Mouse (Mus musculus) v-Abl transformed pro-B cells (cell line): ENCODE measurements around the gene Siah2.

ENCODE experiments used
- in situ Hi-C, 2 experiments: fragments of 400-800 bp; cut with MboI; formaldehyde crosslinking; loops; one replicate each; pipeline ENCODE4 v1.15.1; 2025; ENCODE audit not compliant: unreplicated experiment in 2 of 2

The Siah2 gene

DNA sequence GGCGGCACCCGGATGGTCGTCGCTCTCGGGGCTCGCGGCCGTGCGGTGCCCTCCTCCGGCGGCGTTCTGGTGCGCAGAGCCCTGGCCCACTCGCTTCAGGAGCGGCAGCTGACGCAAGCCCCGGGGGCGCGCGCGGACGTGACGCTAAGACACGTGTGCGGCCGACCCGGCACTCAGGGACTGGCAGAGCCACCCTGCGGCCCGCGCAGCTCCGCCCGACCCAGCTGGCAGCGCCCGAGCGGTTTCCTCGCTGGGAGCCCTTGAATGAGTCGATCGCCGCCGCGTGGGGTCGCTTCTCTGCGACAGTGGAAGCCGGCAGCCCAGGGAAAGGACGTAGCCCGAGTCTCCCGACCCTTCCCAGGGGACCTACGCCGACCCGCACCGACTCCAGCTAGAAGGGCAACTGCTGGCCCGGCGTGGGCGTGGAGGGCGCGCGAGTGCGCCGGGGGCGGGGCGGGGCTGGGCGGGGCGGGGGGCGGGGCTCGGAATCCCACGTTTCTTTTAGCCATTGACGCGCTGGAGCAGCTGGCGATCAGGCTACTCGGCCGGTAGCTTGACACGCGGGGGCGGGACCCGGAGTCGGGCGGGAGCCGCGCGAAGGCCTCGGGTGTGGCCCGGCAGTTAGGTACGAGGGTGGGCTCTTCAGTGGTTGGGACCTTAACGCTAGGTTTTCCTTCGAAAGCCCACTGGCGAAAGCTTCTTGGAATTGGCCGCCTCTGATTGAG is at the start of gene Siah2:
Gene Siah2 (minus strand): TSS at position 404 of the 725 bp plus-strand sequence.
- in situ Hi-C loops = loop anchor here (10.0 to 25.0 kb wide), 3 partner anchors 277 to 1820 kb away; partner anchors contain the start of genes Commd2 (in 1 of the 2) and Tsc22d2 (in 1 of the 2)

- in situ Hi-C loops = no loop called here
These were observed 47.3 kb upstream of the Siah2 start for GRCm38 (mm10) chr3:58739536-58739935.

DNA sequence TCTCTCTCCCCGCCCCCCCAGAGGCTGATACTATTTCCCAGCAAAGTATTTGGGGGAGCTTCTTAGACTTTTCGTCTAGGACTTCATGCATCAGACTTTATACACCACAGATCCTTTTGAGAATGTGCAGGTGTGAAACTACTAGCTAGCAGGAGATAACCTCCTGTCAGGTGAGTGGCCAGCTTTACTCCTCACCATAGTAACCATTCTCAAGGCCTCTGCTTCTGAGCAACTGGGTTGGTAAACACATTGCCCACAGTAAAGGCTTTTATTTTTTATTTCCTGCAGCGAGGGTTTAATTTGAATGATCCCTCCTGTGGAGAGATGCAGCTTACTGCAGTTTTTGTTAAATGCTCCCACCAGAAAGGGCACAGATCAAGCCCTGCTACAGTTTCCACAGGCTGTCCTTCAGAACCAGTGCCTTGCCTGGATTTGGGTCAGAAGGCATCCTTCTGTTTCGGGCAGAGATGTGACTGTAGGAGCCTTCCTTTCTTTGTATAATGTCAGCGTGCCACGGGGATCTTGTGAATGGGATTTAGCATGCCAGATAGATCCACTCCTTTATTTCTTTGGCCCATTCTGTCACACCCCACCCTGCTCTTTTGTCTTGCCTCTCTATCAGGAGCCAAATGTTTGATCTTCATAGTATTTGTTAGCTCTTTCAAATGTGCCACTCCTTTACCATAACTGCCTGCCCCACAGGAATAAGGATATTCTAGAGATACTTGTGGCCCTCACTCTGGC is 46.3 kb upstream of the Siah2 start:
- in situ Hi-C loops = no loop called here

GRCm38 (mm10) chr3:58731520-58731919 is 39.3 kb upstream of the Siah2 start:
- in situ Hi-C loops = no loop called here

DNA sequence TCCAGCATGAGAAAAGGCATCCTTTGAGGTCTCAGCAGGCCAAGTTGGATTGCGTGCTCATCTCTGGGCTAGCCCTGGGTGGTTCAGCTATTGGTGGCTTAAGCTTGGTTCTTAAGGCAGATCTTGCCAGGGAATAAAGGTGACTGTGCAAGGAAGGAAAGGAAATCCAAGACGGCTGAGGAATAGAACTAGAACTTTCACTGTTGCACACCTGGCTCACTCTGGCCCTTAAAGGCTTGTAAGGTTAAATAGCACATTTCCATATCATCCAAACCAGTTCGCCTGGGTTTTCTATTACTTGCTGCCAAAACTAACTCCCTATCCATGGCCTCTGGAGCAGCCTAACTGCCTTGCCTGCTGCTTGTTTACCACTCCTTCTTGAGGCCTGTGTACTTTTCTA is 38.4 kb upstream of the Siah2 start:
- in situ Hi-C loops = no loop called here

DNA sequence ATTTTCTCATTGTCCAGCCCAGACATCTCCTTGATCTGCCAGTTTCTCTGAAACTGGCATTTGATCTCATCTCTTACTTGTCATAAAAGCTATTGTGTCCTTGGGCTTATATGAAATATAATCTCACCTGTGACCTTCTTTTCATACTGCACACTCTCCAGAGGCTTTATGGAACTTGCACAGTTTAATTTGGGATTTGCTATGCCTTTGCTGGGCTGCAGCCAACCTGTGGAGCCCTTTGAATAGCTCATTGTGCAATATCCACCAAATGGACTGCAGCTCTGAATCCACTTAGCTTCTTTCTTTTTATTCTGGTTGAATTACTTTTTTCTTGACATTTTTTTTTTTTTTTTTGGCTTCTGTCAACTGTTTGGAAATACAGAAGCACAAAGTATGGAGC is 37.3 kb upstream of the Siah2 start:
- in situ Hi-C loops = no loop called here

DNA sequence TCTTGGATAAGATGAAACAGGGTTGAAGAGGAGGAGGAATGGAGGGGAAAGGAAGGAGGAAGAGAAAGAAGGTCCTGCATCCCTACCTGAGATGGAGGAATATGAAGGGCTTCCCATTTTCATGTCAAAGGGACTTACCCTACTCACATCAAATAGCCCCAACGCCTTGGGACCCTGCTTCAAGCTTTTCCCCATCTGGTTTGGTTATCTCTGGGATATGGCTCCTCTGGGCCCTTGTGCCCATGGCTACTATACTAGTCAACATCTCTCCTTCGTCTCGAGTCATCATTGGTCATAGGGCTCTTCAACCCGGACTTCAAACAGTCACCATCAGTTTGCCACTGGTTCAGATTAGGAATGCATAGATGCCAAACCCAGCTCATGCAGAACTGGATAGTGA is 35.4 kb upstream of the Siah2 start:
- in situ Hi-C loops = no loop called here

DNA sequence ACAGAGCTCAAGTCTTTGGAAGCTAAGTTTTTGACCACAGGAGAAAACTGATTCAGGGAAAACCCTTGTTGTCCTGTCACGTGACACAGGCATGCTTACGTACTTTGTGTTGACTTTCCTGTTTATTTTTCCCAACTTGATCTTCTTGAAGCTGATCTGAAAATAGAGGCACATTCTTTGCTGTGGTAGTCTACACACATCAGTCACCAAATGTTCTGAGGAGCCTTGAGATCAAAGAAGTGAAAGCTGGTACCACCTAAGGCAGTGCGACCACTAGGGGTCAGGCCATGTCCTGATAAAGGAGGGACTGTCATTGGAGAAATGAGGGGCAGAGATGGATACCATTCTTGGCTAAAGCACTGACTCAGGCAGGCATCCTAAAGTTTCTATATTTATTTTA is 34.8 kb upstream of the Siah2 start:
- in situ Hi-C loops = no loop called here

DNA sequence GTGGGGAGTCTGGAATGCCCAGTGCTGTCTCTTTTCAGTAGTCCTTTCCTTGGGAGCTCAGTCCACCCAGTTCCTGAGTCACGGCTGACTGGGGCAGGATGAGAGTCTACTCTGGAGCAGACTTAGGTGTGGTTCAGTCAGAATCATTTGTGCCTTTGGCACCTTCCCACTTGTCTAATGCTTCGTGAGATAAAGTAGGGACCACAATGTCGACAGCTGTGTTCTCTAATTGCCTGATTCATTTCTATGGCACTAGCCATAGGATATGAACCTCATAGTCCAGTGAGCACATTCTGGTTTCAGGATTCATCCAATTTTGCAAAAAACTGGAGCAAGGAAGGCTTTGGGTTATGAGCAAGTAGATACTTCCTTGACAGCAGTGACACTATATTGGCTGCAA is 34.2 kb upstream of the Siah2 start:
- in situ Hi-C loops = no loop called here

DNA sequence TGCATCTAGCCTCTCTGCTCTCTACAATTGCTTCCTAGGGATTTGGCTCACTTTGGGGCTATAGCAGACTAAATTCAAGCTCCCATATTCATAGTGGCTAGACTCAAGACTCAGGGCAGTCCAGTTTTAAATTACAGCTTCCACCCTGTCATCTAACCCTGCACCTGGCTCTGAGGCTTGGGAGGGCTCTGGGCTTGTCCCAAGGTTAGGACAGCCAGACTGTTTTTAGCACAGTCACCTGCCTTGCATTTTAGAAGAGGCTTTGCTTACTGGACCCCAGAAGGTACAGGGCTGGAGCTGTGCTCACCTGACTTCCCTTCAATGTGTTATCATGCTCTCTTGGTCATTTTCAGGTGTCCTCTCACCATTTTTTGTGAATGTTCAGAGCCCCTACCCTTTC is 32.6 kb upstream of the Siah2 start:
- in situ Hi-C loops = no loop called here

GRCm38 (mm10) chr3:58723656-58724055 is 31.5 kb upstream of the Siah2 start:
- in situ Hi-C loops = no loop called here

DNA sequence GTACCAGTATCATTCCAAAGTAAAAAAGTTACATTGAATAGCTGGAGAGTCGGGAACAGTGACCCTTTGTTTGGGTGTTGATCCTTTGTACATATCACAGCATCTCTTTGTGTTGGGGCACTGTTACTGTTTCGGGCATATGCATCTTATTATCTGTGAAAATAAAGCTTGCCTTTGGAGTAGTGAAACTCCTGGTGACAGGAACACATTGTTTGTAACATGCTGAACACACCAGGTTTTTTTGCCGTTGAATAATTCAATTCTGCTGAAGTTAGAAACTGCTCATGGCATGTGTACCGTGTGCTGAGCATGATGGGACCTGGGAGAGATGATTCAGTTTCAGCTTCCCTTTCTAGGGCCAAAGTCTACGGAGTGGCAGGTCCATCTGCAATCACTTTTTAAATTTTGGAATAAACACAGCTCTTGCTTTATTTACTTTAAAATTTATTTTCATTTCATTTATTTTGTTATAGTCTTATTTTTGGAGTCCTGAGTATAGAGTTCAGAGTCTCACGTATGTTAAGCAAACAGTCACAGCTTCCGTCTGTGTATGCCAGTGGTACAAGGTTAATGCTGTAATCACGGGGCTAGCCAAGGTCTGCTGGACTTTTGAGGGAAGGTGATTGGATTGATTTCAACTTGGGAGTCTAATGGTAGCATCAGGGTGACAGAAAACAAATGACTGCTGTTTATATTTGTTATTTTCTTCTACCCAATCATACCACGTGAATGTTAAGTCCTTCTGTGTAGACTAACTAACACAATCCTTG is 27.4 kb upstream of the Siah2 start:
- in situ Hi-C loops = no loop called here

DNA sequence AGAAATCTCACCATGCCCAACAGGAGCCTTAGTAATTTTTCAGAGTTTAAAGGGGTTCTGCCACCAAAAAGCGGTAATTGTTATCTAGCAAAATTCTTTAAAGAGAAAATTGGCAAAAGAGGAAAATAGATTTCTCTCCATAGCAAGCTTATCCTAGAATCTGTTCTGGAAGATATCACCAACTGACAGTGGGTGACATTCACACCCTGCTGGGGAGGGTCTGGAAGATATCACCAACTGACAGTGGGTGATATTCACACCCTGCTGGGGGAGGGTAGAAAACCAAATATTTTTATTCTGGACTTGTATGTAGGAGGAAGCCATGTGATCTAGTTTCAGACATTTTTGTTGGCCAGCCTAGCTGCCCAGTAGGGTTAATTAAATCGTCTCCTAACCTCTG is 24.5 kb upstream of the Siah2 start:
- in situ Hi-C loops = no loop called here

GRCm38 (mm10) chr3:58714767-58715166 is 22.6 kb upstream of the Siah2 start:
- in situ Hi-C loops = loop anchor here in 1 of 2 experiments (5.0 kb wide), 1 partner anchor 63 kb away; no protein-coding TSS in a partner anchor

DNA sequence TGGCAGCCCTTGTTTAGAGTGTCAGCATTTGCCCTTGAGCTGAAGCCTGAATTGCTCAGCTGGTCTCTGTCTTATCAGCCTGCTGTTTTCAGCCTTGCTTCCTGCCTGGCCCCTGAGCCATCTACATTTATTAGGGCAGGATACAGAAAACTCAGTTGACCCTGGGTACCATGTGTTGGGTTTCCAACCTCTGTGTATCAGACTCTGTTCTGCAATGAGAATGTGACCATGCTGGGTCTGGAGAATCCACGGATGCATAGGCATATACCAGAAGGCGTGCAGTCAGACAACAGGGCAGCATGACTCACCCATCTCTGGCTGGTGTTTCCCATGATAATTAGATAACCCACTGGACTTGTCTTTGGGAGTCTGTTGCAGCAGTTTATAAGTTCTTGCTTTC is 21.8 kb upstream of the Siah2 start:
- in situ Hi-C loops = loop anchor here in 1 of 2 experiments (5.0 kb wide), 1 partner anchor 63 kb away; no protein-coding TSS in a partner anchor

- in situ Hi-C loops = loop anchor here in 1 of 2 experiments (5.0 kb wide), 1 partner anchor 64 kb away; no protein-coding TSS in a partner anchor
These were observed 21.0 kb upstream of the Siah2 start for GRCm38 (mm10) chr3:58713191-58713590.

- in situ Hi-C loops = loop anchor here in 1 of 2 experiments (5.0 kb wide), 1 partner anchor 47 kb away; no protein-coding TSS in a partner anchor
These were observed 12.3 kb upstream of the Siah2 start for GRCm38 (mm10) chr3:58704547-58704946.

- in situ Hi-C loops = loop anchor here in 1 of 2 experiments (5.0 kb wide), 1 partner anchor 46 kb away; no protein-coding TSS in a partner anchor
These were observed 11.5 kb upstream of the Siah2 start for GRCm38 (mm10) chr3:58703748-58704147.

DNA sequence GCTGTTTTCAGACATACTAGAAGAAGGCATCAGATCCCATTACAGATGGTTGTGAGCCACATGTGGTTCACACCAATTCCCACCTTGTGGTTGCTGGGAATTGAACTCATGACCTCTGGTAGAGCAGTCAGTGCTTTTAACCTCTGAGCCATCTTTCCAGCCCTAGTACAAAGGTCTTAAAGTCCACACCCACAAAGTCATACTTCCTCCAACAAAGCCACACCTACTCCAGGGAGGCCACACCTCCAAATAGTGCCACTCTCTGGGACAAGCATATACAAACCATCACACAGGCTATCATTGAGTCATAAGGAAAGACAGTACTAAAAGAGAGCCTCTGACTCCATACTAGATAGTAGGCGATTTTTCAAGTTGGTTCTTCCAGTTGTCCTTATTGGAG is 10.1 kb upstream of the Siah2 start:
- in situ Hi-C loops = loop anchor here in 1 of 2 experiments (5.0 kb wide), 1 partner anchor 45 kb away; no protein-coding TSS in a partner anchor

DNA sequence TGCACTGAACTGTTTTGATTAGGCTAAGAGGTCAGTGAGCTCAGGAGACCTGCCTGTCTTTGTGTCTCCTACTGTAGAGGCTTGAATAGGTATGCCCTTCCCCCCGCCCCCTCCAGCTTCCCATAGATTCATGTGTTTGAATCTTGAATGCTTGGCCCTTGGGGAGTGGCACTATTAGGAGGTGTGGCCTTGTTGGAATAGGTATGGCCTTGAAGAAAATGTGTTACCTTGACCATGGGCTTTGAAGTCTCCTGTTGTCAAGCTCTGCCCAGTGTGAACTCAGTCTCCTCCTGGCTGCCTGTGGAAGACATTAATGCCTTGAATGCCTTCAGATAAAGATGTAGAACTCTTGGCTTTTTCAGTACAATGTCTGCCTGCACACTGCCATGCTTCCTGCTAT is 9.2 kb upstream of the Siah2 start:
- in situ Hi-C loops = loop anchor here in 1 of 2 experiments (5.0 kb wide), 1 partner anchor 44 kb away; no protein-coding TSS in a partner anchor
